Mouse (Mus musculus): ENCODE results near the gene Mthfd1.

- TF ChIP-seq POLR2A (IDR thresholded peaks at IDR 0.05; ENCODE audit: insufficient read depth, low read length), result no peak
- TF ChIP-seq EP300 (IDR thresholded peaks at IDR 0.05; ENCODE audit: insufficient read depth, low read depth, low read length), result no peak
- TF ChIP-seq CTCF (IDR thresholded peaks at IDR 0.05; ENCODE audit: low read depth, low read length), result no peak
These were observed 14.1 kb downstream of the Mthfd1 start for GRCm38 (mm10) chr12:76269196-76269595.

Data from ES-Bruce4 (cell line).